Mouse (Mus musculus) intestine, embryonic 16.5 days (tissue): ENCODE results near the gene Sae1. TPM values are rescaled to one million over a fixed set of nuclear protein-coding genes. Genes with fewer than 3 reads are reported as not detected.

Experiments
- ATAC-seq: fragments of 200-750 bp; cut with Nextera tagmentation; 2 replicates; pipeline ENCODE4 v1.8.0; 2017; ENCODE audit warnings: moderate TSS enrichment, moderate library complexity
- H3K27ac ChIP-seq: fragments of 300-500 bp; sonication (generic); 2 replicates; pipeline ENCODE4 v1.5.1; 2014; ENCODE audit warnings: mild to moderate bottlenecking, low read length
- H3K27me3 ChIP-seq: fragments of 300-500 bp; sonication (generic); replicated peaks from 2 replicates; pipeline ENCODE4 v1.6.1; 2014; ENCODE audit warnings: low read length, control low read depth, mixed read lengths; ENCODE audit not compliant: control insufficient read depth, insufficient read depth
- H3K36me3 ChIP-seq: fragments of 300-500 bp; sonication (generic); 2 replicates; pipeline ENCODE4 v1.6.1; 2014; ENCODE audit warnings: low read length, control low read depth; ENCODE audit not compliant: control insufficient read depth, insufficient read depth
- H3K4me1 ChIP-seq: fragments of 300-500 bp; sonication (generic); 2 replicates; pipeline ENCODE4 v1.6.1; 2014; ENCODE audit warnings: low read length, control low read depth, mixed read lengths; ENCODE audit not compliant: control insufficient read depth, insufficient read depth
- H3K4me2 ChIP-seq: fragments of 300-500 bp; sonication (generic); 2 replicates; pipeline ENCODE4 v1.6.1; 2014; ENCODE audit warnings: low read depth, low read length, control low read depth
- H3K4me3 ChIP-seq: fragments of 300-500 bp; sonication (generic); 2 replicates; pipeline ENCODE4 v1.5.1; 2014; ENCODE audit warnings: mild to moderate bottlenecking, low read length
- H3K9ac ChIP-seq: fragments of 300-500 bp; sonication (generic); 2 replicates; pipeline ENCODE4 v1.6.1; 2014; ENCODE audit warnings: low read depth, low read length
- H3K9me3 ChIP-seq: fragments of 300-500 bp; sonication (generic); 2 replicates; pipeline ENCODE4 v1.6.1; 2016; ENCODE audit warnings: low read length, control low read depth; ENCODE audit not compliant: control insufficient read depth
- WGBS: fragments of 180-500 bp; shearing (Covaris S2); extraction: QIAGEN DNeasy Blood & Tissue Kit; methylation state at CpG from one replicate; pipeline ENCODE4 v1.1.7; 2014; 5-methylcytosine and 5-hydroxymethylcytosine counted together
- polyA plus RNA-seq: library from polyadenylated mRNA; unstranded; fragments of >200 nt; fragmentation: Nextera tagmentation; extraction: Ambion mirVana; gene quantifications from 2 replicates; pipeline ENCODE4 v1.2.1, GENCODE M21; 2015

Sae1 gene
- polyA plus RNA-seq, 1 experiment from 2014 or later: 263 TPM

DNA sequence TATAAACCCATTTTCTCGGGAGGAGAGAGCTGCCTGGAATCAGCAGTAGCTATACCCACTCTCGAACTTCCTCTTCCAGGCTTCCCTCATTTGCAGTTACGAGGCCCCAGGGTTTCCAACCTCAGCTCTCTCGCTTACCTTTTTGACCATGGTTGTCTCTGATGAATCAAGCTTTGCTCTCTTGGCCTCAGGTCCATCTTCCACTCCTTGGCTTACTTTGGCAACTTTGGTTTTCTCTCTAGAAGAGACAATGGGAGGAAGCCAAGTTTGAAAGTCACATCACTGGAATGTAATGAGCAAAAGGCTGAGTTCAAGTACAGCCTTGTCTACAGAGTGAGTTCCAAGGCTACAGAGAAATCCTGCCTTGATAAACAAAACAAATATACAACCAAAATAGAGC lies 20.9 kb downstream of the Sae1 start:
- 72% methylated on average over 4 of the region's 4 CpGs for WGBS
- H3K4me3 ChIP-seq: no peak overlapping the region
- no peaks in the 10 kb centered on the region for H3K27me3 ChIP-seq
- no peak for ATAC-seq
- H3K4me1 ChIP-seq: peaks cover 21% of the 10 kb centered on the region
- no peaks in the 10 kb centered on the region for H3K9me3 ChIP-seq
- peak overlapping the region; percentile 88 for H3K27ac ChIP-seq
- H3K9ac ChIP-seq: no peak overlapping the region
- no peak overlapping the region for H3K4me2 ChIP-seq
- peaks cover 9% of the 10 kb centered on the region for H3K36me3 ChIP-seq

DNA sequence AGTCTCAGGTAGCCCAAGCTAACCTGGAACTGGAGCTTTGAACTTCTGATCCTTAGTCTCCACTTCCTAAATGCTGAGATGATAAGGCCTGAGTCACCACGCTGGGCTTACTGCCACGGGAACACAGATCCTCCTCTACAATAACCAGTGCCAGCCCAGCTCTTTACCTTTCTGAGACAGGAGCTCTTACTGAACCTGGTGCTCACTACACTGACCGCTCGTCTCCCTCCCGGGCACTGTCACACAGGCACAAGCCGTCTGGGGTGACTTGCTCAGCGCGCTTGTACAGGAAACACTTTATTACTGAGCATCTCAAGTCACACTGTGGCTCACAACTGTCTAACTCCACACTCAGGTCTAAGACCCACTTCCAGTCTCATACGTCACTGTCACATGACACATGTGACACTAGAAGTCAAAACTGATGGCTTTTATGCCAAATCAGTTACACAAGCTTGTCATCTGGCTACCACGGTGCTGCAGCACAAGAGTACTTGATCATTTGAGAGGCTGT lies 21.4 kb downstream of the Sae1 start:
- Histone ChIP-seq H3K4me3 (no peak overlapping the region), H3K9me3 (no peaks in the 10 kb centered on the region), H3K9ac (no peak overlapping the region), H3K4me2 (no peak overlapping the region), H3K27ac (peak overlapping the region; percentile 88), H3K27me3 (no peaks in the 10 kb centered on the region), H3K4me1 (peaks cover 21% of the 10 kb centered on the region), H3K36me3 (peaks cover 8% of the 10 kb centered on the region)
- 66% methylated on average over 10 of the region's 10 CpGs for WGBS
- ATAC-seq: peak; percentile 19; the same call in 1 of the 2 replicates

DNA sequence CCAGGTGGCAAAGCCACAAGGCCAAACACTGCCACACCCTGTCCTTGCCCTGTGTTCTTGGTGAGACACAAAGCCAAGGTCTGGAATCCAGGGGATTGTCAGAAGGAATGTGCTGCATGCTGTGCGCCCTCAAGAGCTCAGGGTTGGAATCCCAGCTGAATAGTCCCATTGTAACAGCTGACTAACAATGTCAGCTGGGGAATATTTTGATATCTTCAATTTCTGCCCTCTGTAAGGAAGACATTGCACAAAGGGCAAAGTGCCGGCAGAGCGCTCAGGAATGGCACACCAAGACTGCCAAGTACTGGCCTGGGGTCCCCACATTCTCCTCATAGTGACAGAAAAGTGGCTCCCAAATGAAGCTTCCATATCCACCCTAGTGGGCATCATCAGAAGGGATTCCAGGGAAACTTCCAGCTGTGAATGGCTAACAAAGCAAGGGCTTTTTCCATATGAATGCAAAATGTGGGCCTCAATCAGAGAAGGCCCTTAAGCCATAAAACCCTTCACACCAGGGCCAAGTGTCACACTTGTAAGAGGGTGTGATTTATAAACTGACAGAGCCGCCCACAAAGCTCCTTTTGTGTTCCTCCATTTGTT lies 22.6 kb downstream of the Sae1 start:
- whole genome bisulfite sequencing: 36% methylated on average over 4 of the region's 4 CpGs
- Histone ChIP-seq H3K36me3 (peaks cover 6% of the 10 kb centered on the region), H3K4me2 (no peak overlapping the region), H3K27ac (peak overlapping the region; percentile 88), H3K27me3 (no peaks in the 10 kb centered on the region), H3K9ac (no peak overlapping the region), H3K4me1 (peaks cover 21% of the 10 kb centered on the region), H3K4me3 (no peak overlapping the region), H3K9me3 (no peaks in the 10 kb centered on the region)
- peak; percentile 83 for ATAC-seq

DNA sequence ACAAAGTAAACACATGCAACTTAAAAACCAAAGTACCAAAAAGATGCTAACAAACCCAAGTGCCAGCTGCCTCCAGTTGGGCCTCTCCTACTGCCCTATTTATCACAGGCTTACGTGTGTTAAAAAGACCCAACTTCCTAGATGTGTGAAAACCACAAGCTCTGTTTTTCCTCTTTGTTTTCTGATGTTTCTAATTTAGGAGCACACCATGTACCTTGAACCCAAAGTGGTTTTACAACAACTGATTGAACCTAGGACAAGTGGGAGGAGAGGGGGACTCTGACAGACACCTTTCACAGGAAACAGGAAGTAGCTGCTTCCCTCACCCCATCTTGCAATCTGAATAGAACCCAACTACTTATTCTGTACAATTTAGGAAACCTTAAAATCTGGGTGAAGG lies 23.3 kb downstream of the Sae1 start:
- Histone ChIP-seq H3K9ac (no peak overlapping the region), H3K9me3 (no peaks in the 10 kb centered on the region), H3K36me3 (peaks cover 6% of the 10 kb centered on the region), H3K4me1 (peaks cover 21% of the 10 kb centered on the region), H3K27me3 (no peaks in the 10 kb centered on the region), H3K4me2 (no peak overlapping the region), H3K27ac (peak overlapping the region; percentile 88), H3K4me3 (no peak overlapping the region)
- WGBS: 44% methylated on average over 1 of the region's 1 CpGs
- peak; percentile 77 for ATAC-seq

DNA sequence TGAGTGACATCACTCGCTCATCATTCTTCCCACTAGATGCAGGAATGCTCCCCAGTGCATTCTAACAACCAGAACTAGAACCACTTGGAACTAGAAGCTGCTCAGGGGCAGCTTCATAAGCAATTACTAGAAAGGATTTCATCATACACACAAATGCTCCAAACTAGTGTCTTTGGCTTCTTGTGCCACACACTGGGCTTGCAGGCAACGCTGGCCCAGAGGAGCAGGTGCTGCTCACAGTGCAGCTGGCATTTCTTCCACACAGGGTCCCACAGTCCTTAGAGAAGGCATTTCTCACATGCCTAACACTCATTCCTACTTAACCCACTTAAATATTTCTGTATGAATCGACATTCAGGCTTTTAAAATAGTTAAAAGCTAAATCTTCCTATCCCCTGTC lies 30.0 kb downstream of the Sae1 start:
- no peak overlapping the region for H3K4me2 ChIP-seq
- H3K27ac ChIP-seq: no peak overlapping the region
- no peaks in the 10 kb centered on the region for H3K9me3 ChIP-seq
- no peak overlapping the region for H3K4me3 ChIP-seq
- H3K36me3 ChIP-seq: peaks cover 22% of the 10 kb centered on the region
- ATAC-seq: no peak
- WGBS: 91% methylated on average over 3 of the region's 3 CpGs
- no peak overlapping the region for H3K9ac ChIP-seq
- no peaks in the 10 kb centered on the region for H3K4me1 ChIP-seq
- no peaks in the 10 kb centered on the region for H3K27me3 ChIP-seq

DNA sequence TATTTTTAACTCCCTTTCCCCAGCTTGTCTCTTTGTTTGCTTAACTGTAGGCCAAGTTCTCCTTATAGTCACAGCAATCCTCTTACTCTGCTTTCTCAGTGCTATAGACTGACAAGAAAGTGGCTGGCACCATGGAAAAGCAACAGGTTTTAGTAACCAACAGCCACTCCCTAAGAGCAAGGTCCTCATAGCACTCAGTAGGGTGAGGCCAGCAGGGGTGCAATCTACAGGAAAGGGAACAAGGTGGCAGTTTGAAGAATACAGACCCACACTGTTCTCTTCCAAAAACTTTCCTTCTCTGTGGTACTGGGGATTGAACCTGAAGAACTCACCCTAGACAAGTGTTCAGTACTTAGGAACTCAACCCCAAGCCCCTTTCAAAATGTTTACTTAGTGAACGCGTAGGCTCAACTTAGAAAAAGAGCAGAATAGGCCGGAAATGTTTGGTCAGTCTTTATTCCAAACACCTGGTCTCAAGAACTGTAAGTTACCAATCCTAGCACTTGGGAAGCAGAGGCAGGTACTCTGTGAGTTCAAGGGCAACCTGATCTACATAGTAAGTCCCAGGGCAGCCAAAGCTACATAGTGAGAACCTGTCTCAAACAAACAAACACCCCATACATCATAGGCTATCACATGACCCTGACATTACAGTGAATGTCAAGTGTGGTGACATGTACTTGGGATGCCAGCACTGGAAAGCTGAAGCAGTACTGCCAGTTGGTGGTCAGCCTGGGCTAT lies 31.6 kb downstream of the Sae1 start:
- ATAC-seq: peak; percentile 96
- no peak overlapping the region for H3K4me2 ChIP-seq
- no peaks in the 10 kb centered on the region for H3K4me1 ChIP-seq
- peak overlapping the region; percentile 90 for H3K27ac ChIP-seq
- WGBS: 73% methylated on average over 3 of the region's 3 CpGs
- no peaks in the 10 kb centered on the region for H3K9me3 ChIP-seq
- H3K9ac ChIP-seq: no peak overlapping the region
- H3K36me3 ChIP-seq: peaks cover 22% of the 10 kb centered on the region
- no peaks in the 10 kb centered on the region for H3K27me3 ChIP-seq
- H3K4me3 ChIP-seq: no peak overlapping the region

DNA sequence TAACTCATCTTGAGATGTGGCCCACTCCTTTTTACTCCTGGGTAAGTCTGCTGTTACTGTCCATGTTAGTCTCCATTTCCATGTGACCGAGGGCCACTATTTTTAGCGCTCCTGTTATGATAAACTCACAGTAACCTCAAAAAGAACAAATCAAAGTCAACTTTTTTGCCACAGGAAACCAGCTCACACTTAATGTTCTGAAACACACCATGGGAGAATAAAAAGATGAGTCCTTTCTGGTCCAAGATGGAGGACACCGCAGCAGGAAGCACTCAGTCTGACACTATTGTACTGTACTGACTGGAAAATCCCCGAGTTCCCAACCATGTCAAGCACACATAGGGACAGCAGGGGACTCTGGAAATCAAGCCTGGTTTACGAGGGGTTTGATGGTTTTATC lies 37.6 kb downstream of the Sae1 start:
- no peaks in the 10 kb centered on the region for H3K9me3 ChIP-seq
- no peak overlapping the region for H3K4me2 ChIP-seq
- H3K4me1 ChIP-seq: no peaks in the 10 kb centered on the region
- 73% methylated on average over 5 of the region's 5 CpGs for WGBS
- H3K4me3 ChIP-seq: no peak overlapping the region
- no peak overlapping the region for H3K27ac ChIP-seq
- H3K36me3 ChIP-seq: peaks cover 11% of the 10 kb centered on the region
- H3K9ac ChIP-seq: no peak overlapping the region
- no peak for ATAC-seq
- no peaks in the 10 kb centered on the region for H3K27me3 ChIP-seq

DNA sequence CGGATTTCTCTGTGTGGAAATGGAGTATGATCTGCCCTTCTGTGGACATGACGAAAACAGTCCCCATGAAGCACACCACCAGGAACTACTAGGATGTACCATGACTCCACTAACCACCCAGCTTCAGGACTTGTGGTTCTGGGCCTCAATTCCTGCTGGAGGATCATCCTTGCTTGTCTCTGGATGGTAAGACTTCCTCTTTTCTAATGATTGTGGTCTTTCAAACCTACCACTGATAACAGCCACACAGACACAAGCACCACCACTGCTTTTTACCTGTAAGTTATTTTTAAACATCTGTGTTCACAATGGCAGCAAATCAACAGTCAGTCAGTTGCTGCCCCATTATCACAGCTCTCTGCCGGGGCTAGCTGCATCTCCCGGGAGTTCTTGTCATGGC lies 42.3 kb downstream of the Sae1 start:
- no peaks in the 10 kb centered on the region for H3K4me1 ChIP-seq
- H3K27ac ChIP-seq: no peak overlapping the region
- H3K9me3 ChIP-seq: no peaks in the 10 kb centered on the region
- H3K27me3 ChIP-seq: no peaks in the 10 kb centered on the region
- H3K4me2 ChIP-seq: no peak overlapping the region
- H3K9ac ChIP-seq: no peak overlapping the region
- no peak for ATAC-seq
- WGBS: 85% methylated on average over 4 of the region's 4 CpGs
- H3K36me3 ChIP-seq: peaks cover 4% of the 10 kb centered on the region
- H3K4me3 ChIP-seq: no peak overlapping the region

DNA sequence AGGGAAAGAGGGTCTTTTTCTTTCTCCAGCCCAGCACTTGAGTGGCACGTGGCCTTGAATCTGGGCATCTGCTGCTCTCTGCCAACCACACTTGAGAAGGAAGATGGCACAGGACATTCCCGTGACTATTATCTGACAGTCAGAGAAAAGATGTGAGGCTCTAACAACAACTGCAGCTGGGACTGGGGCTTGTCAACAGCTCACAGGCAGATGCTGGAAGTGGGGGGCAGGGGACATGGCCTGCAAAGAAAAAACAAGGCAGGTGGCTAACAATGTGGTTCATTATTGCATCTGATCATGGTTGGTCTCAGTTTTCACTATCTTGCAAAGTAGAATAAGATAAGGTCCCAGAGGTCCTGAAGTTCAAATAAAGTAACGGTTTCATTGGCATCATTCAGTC lies 43.0 kb downstream of the Sae1 start:
- Histone ChIP-seq H3K27ac (no peak overlapping the region), H3K27me3 (no peaks in the 10 kb centered on the region), H3K9ac (no peak overlapping the region), H3K9me3 (no peaks in the 10 kb centered on the region), H3K36me3 (peaks cover 4% of the 10 kb centered on the region; the same call in 1 of the 2 replicates), H3K4me1 (no peaks in the 10 kb centered on the region), H3K4me3 (no peak overlapping the region), H3K4me2 (no peak overlapping the region)
- ATAC-seq: no peak
- 85% methylated on average over 3 of the region's 3 CpGs for WGBS
